Mouse (Mus musculus) olfactory bulb, adult 2 months (tissue): Measurements from ENCODE around the gene Ppih.

Experiments used
- CTCF ChIP-seq: fragments of 200-500 bp; IDR thresholded peaks from 2 replicates; pipeline ENCODE4 v1.5.1; 2012; ENCODE audit warnings: low read depth, mild to moderate bottlenecking, low read length, moderate library complexity; ENCODE audit not compliant: insufficient read depth
- POLR2A ChIP-seq: fragments of 200-500 bp; IDR thresholded peaks from 2 replicates; pipeline ENCODE4 v1.6.1; 2012; ENCODE audit warnings: mild to moderate bottlenecking, low read depth, low read length, moderate library complexity; ENCODE audit not compliant: insufficient read depth

DNA sequence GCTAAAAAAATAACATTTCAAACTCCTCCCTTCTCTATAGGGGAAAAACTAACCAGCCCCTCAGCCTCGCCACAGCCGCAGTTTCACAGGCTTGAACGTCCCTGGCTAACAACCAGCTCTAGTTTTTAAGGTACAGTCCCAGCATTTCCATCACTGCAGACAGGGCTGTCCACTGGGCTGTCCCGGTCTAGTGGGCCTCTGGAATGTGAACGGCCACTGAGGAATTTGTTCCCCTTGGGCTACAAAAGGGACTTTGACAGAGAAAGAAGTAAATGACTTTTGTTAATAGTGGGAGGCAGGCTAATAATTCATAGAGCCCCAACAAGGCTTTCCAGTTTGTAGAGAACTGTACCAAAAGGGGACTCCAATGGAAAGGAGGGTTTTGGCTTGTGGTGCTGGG is 14.9 kb downstream of the Ppih start:
- no peak for TF ChIP-seq CTCF
- TF ChIP-seq POLR2A, result no peak
